Mouse (Mus musculus): ENCODE results near the gene Ttc25. TPM values are rescaled to one million over a fixed set of nuclear protein-coding genes. Genes with fewer than 3 reads are reported as not detected.

The Ttc25 gene
- 0.37 TPM in 2 replicates for polyA plus RNA-seq (2015; fragmentation: Nextera tagmentation; extraction: Ambion mirVana)

DNA sequence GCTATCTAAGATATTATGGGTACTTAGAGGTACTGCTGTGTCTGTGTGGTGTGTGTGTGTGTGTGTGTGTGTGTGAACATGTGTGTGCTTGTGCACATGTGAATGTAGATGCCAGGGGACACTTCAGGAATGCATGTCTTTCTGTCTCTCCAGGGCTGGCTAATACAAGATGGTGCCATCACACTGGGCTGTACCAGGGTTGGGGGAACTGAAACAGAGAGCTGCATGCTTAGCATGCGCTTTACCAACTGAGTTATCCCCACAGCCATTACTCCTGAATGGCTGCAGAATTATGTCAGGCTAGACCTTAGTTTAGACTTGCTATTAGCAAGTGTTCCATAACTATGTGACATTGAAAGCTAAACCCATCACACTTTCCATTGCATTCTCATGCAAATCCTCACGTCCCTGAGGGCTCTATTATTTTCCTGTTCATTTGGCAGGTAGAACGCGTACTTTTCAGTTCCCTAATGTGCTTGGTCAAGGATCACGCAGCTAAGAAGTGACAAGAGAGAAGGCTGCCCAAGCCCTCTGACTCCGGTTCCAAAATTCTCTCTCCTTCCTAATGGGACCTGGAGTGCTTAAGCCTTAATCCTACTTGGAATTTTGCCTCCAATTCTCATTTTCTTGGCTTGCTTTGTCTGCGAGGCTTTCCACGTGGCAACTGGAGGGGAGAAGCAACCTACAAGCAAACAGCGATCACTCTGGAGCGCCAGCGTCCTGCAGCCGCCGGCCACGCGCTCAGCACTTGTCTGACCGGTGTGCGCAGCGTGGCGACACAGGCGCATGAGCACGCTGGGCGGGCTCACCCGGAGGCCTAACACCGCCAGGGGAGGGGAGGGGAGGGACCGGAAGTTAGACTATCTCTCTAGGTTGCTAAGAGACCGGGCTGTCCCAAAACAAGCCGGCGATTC is at the start of gene Ttc25:
Gene Ttc25, plus strand, starts transcription at position 776 of the 914 bp plus-strand sequence.

DNA sequence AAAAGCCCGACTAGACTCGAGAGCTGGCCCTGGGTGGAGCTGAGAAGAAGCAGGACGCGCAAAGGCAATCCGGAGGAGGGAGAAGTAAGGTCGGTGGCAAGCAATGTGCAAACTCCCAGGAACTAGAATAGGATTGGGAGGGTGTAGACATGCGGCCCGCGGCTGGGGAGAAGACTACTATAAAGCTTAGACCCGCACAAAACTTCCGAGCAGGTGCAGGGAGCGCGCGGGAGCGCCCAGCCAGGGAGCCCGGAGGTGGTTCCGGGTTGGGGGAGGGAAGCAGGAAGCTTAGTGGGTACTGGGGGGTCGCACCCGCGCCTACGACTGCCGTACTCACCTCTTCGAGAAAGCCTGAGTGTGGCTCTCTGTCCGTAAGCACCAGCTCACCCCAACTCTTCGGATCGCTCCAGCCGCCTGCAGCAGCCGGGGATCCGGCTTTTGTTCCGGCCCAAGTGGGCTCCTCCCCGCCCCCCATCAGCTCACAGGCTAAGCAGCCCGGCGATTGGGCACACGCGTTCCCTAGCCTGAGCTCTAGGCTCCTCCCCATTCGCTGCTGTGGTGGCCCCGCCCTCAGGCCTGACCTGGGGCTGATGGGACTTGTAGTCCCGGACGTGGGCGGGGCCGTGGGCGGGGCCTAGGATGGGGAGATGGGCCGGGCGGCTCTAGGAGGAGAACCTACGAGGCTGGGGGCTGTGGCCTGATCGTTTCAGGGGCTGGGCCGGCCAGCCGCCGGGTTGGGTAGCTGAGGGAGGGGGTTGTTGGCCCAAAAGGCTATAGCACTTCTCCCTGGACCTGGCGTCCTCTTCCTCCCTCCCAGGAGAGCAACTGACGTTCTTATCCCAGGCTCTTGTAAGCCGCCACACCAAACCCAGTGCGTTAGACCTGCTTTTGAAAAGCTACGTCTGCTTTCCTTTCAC is 17.7 kb upstream of the Ttc25 start, which contains the start of gene Acly:
Gene Acly, minus strand, starts transcription at position 543 of the 917 bp plus-strand sequence.

DNA sequence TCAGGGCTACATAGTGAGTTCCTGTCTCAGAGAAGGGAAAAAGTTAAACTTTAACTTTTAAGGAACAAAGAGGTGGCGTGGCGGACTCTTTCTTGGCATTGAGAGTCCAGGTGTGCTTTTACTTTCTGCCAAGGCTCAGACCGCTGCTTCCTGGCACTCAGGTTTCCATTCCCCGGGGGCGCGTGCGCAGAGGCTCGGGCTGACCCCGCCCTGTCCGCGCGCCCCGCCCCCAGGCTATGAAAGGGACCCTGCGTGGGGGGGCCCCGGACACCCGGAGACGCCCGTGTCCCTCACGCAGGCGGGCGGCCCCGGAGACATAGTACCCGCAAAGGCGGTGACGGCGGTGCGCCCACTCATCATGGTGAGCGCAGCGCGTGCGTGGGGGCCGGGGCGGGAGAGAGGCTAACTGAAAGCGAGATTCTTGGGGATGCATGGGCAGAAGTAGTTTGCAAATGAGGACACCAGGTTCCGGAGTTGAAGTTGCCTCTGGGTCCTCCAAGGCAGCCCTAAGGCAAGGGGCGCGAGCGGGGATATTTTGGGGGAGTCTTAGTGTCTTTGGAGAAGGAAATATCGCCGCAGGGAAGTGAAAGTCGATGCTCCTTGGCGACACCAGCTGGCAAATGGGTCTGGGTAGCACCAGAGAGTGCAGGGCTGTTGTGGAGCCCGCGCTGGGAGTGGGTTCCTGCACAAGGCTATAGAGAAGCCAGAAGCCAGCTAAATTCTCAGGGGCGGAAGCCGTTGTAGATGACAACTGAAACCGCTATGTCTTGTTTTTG is 29.5 kb downstream of the Ttc25 start, which contains the start of gene Cnp:
Gene Cnp, plus strand, starts transcription at position 197 of the 776 bp plus-strand sequence.

GRCm38 (mm10) chr11:100618761-100619484 is 73.5 kb downstream of the Ttc25 start, which contains the start of gene Nkiras2:
TSS of gene Nkiras2 (plus strand) at chr11:100619244.

DNA sequence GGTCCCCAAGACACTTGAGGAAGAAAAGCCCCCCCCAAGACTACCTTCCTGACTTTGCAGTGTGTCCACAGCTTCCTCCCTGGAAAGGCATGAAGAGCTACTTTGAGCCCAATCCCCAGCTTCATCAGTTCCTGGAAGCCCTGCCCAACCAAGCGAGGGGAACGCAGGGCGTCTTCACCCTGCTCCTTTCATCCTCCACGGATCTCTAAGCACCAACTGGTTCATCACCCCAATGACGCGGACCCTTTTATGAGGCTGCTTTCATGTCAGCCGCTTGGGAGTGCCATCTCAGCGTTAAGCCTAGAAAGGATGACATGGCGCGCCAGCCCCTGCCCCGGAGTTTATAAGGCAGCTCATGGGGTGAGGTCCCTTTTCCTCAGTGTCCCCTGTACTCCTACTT is 74.6 kb downstream of the Ttc25 start, which contains the start of gene Dnajc7:
Gene Dnajc7, minus strand, starts transcription at position 187 of the 400 bp plus-strand sequence.

Other genes with a start within 250 kb of the Ttc25 start
- gene Eif1, start 225.7 kb upstream of the Ttc25 start, polyA plus RNA-seq (2015; fragmentation: Nextera tagmentation; extraction: Ambion mirVana) = 1,439 and 1,728 TPM in 2 replicates
- 0.44 TPM in 1 of 2 replicates, not detected in the other for gene Gast, start 211.2 kb upstream of the Ttc25 start, polyA plus RNA-seq (2015; fragmentation: Nextera tagmentation; extraction: Ambion mirVana)
- 0.51 and 0.56 TPM in 2 replicates for gene Hap1, start 189.5 kb upstream of the Ttc25 start, polyA plus RNA-seq (2015; fragmentation: Nextera tagmentation; extraction: Ambion mirVana)
- 36.6 and 44.0 TPM in 2 replicates for gene Jup, start 147.8 kb upstream of the Ttc25 start, polyA plus RNA-seq (2015; fragmentation: Nextera tagmentation; extraction: Ambion mirVana)
- 29.9 and 43.6 TPM in 2 replicates for gene P3h4, start 130.8 kb upstream of the Ttc25 start, polyA plus RNA-seq (2015; fragmentation: Nextera tagmentation; extraction: Ambion mirVana)
- gene Fkbp10, start 129.9 kb upstream of the Ttc25 start, polyA plus RNA-seq (2015; fragmentation: Nextera tagmentation; extraction: Ambion mirVana) = 60.9 and 82.7 TPM in 2 replicates
- 46.3 and 48.7 TPM in 2 replicates for gene Nt5c3b, start 103.8 kb upstream of the Ttc25 start, polyA plus RNA-seq (2015; fragmentation: Nextera tagmentation; extraction: Ambion mirVana)
- gene Klhl10, start 103.7 kb upstream of the Ttc25 start, polyA plus RNA-seq (2015; fragmentation: Nextera tagmentation; extraction: Ambion mirVana) = 0.23 and 0.44 TPM in 2 replicates
- 3.1 and 3.7 TPM in 2 replicates for gene Klhl11, start 72.9 kb upstream of the Ttc25 start, polyA plus RNA-seq (2015; fragmentation: Nextera tagmentation; extraction: Ambion mirVana)
- 19.8 and 22.8 TPM in 2 replicates for gene Acly, start 17.6 kb upstream of the Ttc25 start, polyA plus RNA-seq (2015; fragmentation: Nextera tagmentation; extraction: Ambion mirVana)
- gene Cnp, start 29.3 kb downstream of the Ttc25 start, polyA plus RNA-seq (2015; fragmentation: Nextera tagmentation; extraction: Ambion mirVana) = 39.3 and 40.3 TPM in 2 replicates
- gene Nkiras2, start 73.6 kb downstream of the Ttc25 start, polyA plus RNA-seq (2015; fragmentation: Nextera tagmentation; extraction: Ambion mirVana) = 53.4 and 53.7 TPM in 2 replicates
- gene Dnajc7, start 74.6 kb downstream of the Ttc25 start, polyA plus RNA-seq (2015; fragmentation: Nextera tagmentation; extraction: Ambion mirVana) = 161 and 168 TPM in 2 replicates
- gene Zfp385c, start 146.8 kb downstream of the Ttc25 start, polyA plus RNA-seq (2015; fragmentation: Nextera tagmentation; extraction: Ambion mirVana) = 1.5 and 1.7 TPM in 2 replicates
- 2.6 and 3.5 TPM in 2 replicates for gene Dhx58, start 158.7 kb downstream of the Ttc25 start, polyA plus RNA-seq (2015; fragmentation: Nextera tagmentation; extraction: Ambion mirVana)
- gene Kat2a, start 166.9 kb downstream of the Ttc25 start, polyA plus RNA-seq (2015; fragmentation: Nextera tagmentation; extraction: Ambion mirVana) = 17.1 and 18.1 TPM in 2 replicates
- gene Hspb9, start 168.2 kb downstream of the Ttc25 start, polyA plus RNA-seq (2015; fragmentation: Nextera tagmentation; extraction: Ambion mirVana) = 0.26 TPM in 1 of 2 replicates, not detected in the other
- gene Rab5c, start 192.6 kb downstream of the Ttc25 start, polyA plus RNA-seq (2015; fragmentation: Nextera tagmentation; extraction: Ambion mirVana) = 11.6 and 13.6 TPM in 2 replicates
- 0.04 TPM in 1 of 2 replicates, not detected in the other for gene Kcnh4, start 214.3 kb downstream of the Ttc25 start, polyA plus RNA-seq (2015; fragmentation: Nextera tagmentation; extraction: Ambion mirVana)
- gene Hcrt, start 217.3 kb downstream of the Ttc25 start, polyA plus RNA-seq (2015; fragmentation: Nextera tagmentation; extraction: Ambion mirVana) = 0.36 TPM in 1 of 2 replicates, not detected in the other
- 5.0 and 5.9 TPM in 2 replicates for gene Ghdc, start 225.3 kb downstream of the Ttc25 start, polyA plus RNA-seq (2015; fragmentation: Nextera tagmentation; extraction: Ambion mirVana)